Mouse (Mus musculus) heart, embryonic 15.5 days (tissue): ENCODE data around the gene Igfbpl1. TPM values are rescaled to one million over a fixed set of nuclear protein-coding genes. Genes with fewer than 3 reads are reported as not detected.

Experiments used
- ATAC-seq: fragments of 200-750 bp; cut with Nextera tagmentation; replicated peaks from 2 replicates; pipeline ENCODE4 v1.8.0; 2017; ENCODE audit warnings: low read depth, moderate TSS enrichment; ENCODE audit not compliant: insufficient number of reproducible peaks, insufficient read depth, low FRiP score
- H3K27ac ChIP-seq: fragments of 300-500 bp; sonication (generic); 2 replicates; pipeline ENCODE4 v1.5.1; 2015; ENCODE audit warnings: mild to moderate bottlenecking, inconsistent platforms
- H3K27me3 ChIP-seq: fragments of 300-500 bp; sonication (generic); 2 replicates; pipeline ENCODE4 v1.6.1; 2015; ENCODE audit warnings: inconsistent platforms
- H3K36me3 ChIP-seq: fragments of 300-500 bp; sonication (generic); 2 replicates; pipeline ENCODE4 v1.6.1; 2015; ENCODE audit warnings: mild to moderate bottlenecking, inconsistent platforms
- H3K4me1 ChIP-seq: fragments of 300-500 bp; sonication (generic); replicated peaks from 2 replicates; pipeline ENCODE4 v1.6.1; 2015; ENCODE audit warnings: inconsistent platforms
- H3K4me2 ChIP-seq: fragments of 300-500 bp; sonication (generic); 2 replicates; pipeline ENCODE4 v1.6.1; 2015; ENCODE audit warnings: inconsistent platforms, mild to moderate bottlenecking, moderate library complexity
- H3K4me3 ChIP-seq: fragments of 300-500 bp; sonication (generic); 2 replicates; pipeline ENCODE4 v1.5.1; 2015; ENCODE audit warnings: mild to moderate bottlenecking, inconsistent platforms
- H3K9ac ChIP-seq: fragments of 300-500 bp; sonication (generic); 2 replicates; pipeline ENCODE4 v1.6.1; 2015; ENCODE audit warnings: mild to moderate bottlenecking, inconsistent platforms
- H3K9me3 ChIP-seq: fragments of 300-500 bp; sonication (generic); replicated peaks from 2 replicates; pipeline ENCODE4 v1.6.1; 2016; ENCODE audit warnings: inconsistent platforms
- WGBS: fragments of 180-500 bp; shearing (Covaris S2); methylation state at CpG from one replicate; pipeline ENCODE4 v1.1.7; 2015; ENCODE audit warnings: mixed read lengths; 5-methylcytosine and 5-hydroxymethylcytosine counted together
- polyA plus RNA-seq: library from polyadenylated mRNA; unstranded; fragments of >200 nt; fragmentation: Nextera tagmentation; extraction: Ambion mirVana; gene quantifications from 2 replicates; pipeline ENCODE4 v1.2.1, GENCODE M21; 2015

Gene Igfbpl1
- polyA plus RNA-seq, 1 experiment from 2014 or later, result 2.0 TPM

DNA sequence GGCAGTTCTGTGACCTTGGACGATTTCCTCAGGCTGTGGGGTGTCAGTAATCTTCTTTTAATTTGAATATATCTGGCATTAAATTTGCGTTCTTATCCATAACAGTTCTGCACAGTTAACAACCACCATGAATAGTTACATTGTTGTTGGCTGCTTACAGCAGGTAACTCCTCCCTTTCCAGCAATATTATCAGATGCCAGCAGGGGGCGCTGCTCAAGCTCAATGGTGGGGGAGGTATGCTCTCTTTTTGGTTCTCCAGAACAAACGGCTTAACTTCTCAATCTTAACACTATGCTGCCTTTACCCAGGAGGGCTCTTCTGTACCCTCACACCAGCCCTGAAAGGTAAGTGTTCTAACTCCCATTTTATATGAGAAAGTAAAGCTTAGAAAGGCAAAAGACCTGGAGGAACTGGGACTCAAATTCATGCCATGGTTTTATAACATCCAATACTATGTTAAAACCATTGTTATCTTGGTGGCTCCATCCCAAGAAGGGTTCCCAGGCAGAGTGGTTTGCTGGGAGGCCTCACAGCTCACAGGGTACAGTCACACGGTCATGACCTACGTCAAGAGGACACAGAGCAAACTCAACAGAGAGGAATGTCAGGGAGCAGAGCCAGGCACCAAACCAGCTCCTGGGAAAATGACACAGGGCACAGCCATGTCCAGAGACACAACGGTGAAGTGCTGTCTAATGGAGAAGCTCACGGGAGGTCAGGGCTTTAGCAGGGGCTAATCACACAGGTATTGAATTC, 6.5 kb downstream of the Igfbpl1 start:
- WGBS, result 17% methylated on average over 8 of the region's 8 CpGs
- Histone ChIP-seq H3K27me3 (peaks cover 24% of the 10 kb centered on the region), H3K4me2 (peak overlapping the region; percentile 58), H3K4me3 (peak overlapping the region; percentile 24; the same call in 1 of the 2 replicates), H3K9me3 (no peaks in the 10 kb centered on the region), H3K27ac (peak overlapping the region; percentile 91), H3K4me1 (peaks cover 55% of the 10 kb centered on the region), H3K9ac (no peak overlapping the region; the same call in 1 of the 2 replicates), H3K36me3 (no peaks in the 10 kb centered on the region)
- peak; percentile 74 for ATAC-seq

DNA sequence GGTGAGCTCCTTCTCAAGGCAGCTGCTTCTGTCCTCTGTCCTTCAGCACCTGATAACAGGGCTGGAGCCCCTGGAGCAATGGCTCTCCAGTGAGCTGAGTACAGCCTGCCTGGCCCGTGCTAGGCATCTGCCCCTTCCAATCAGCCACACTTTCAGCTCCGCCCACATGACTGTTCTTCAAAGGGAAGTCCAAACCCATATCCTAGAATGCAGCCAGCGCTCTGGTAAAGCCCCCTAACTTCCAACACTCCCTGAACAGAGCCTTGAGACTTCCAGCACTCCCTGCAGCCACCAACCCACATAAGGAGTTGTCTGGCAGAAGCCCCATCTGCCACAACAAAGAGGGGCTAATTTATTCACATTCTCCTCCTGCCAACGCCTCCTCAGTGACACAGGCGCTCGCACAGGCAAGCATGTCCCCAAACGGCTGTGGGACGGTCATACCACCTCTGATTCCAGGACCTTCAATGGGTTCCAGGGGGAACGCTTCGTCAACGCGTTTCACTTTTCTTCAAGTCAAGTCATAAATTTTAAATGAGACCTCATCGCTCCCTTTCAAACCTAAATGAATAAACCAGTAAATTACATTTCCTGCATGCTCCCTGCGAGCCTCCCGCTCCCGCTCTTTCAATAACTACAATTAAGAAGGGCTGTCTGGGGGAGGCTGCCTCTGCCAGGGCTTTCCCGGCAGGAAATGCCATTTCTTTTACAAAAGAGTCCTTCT, 7.4 kb downstream of the Igfbpl1 start:
- peak overlapping the region; percentile 58 for H3K4me2 ChIP-seq
- peak overlapping the region; percentile 3; the same call in 1 of the 2 replicates for H3K9ac ChIP-seq
- H3K4me1 ChIP-seq, result peaks cover 53% of the 10 kb centered on the region
- H3K27me3 ChIP-seq, result peaks cover 15% of the 10 kb centered on the region
- ATAC-seq, result peak; percentile 90
- peak overlapping the region; percentile 24 for H3K4me3 ChIP-seq
- peak overlapping the region; percentile 91 for H3K27ac ChIP-seq
- WGBS, result 1% methylated on average over 17 of the region's 17 CpGs
- H3K36me3 ChIP-seq, result no peaks in the 10 kb centered on the region
- no peaks in the 10 kb centered on the region for H3K9me3 ChIP-seq

DNA sequence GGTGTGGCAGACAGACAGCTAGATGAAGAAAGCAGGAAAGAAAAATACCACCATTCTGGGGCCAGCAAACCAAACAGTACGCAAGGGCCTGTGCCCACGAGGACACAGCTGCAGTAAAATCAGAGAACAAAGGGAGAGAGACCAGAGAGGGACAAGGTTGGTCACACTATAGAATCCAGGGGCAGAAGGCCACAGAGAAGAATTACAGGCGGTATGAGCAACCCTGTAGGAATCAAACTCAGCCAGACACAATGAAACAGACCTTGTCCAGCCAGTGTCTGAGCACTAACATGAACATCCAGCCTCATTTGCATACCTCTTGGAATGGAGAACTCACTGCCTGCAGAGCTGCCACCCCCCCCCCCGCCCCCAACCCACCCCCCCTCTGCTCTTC, 7.9 kb downstream of the Igfbpl1 start:
- Histone ChIP-seq H3K9me3 (no peaks in the 10 kb centered on the region), H3K4me1 (peaks cover 47% of the 10 kb centered on the region), H3K4me3 (no peak overlapping the region; the same call in 1 of the 2 replicates), H3K27me3 (peaks cover 9% of the 10 kb centered on the region), H3K27ac (peak overlapping the region; percentile 91), H3K4me2 (peak overlapping the region; percentile 58), H3K36me3 (no peaks in the 10 kb centered on the region), H3K9ac (peak overlapping the region; percentile 43)
- ATAC-seq, result no peak
- WGBS, result 22% methylated on average over 3 of the region's 4 CpGs

DNA sequence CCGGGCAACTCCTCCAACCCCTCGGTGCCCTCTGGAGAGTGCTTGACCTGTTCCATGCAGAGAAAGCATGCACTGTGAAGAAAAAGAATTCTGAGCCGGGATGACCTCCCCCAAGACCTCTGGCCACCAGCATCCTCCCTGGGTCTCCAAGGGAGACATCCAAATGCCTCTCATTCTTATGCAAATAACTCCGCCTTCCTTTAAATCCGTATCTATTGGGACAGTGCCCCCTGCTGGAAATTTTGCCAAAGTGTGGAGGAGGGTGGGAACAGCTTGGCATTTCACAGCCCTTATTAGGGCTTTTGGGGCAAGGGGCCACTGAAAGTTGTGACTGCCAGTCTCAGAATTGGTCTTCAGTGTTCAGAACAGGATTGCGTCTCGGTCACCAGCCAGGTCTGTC, 11.2 kb downstream of the Igfbpl1 start:
- no peak overlapping the region for H3K27ac ChIP-seq

DNA sequence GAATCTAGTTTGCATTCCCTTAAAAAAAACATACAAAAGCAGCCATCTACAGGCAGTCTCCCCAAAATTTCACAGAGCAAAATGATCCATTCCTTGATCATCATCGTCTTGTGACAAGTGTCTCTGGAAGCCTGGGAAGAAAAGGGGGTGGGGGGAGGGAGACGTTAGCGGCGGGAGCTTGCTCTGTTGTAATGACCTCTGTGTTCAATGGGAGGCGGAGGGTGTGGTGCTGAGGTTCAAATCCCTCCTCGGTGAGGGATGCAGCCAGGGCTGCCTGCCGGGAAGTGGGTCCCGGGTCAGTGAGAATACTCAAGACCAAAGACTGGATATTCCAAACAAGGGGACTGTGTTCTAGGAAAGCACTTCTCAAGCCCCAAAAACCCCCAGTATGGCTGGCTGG, 15.5 kb downstream of the Igfbpl1 start:
- 40% methylated on average over 8 of the region's 8 CpGs for WGBS
- Histone ChIP-seq H3K9me3 (no peaks in the 10 kb centered on the region), H3K4me3 (no peak overlapping the region), H3K4me1 (peaks cover 6% of the 10 kb centered on the region), H3K27me3 (no peaks in the 10 kb centered on the region; the same call in 1 of the 2 replicates), H3K9ac (no peak overlapping the region), H3K27ac (no peak overlapping the region), H3K36me3 (no peaks in the 10 kb centered on the region), H3K4me2 (no peak overlapping the region)
- ATAC-seq, result no peak

More for the DNA sequence above, 11.2 kb downstream of the Igfbpl1 start:
- H3K9ac ChIP-seq, result no peak overlapping the region
- H3K9me3 ChIP-seq, result no peaks in the 10 kb centered on the region
- no peaks in the 10 kb centered on the region for H3K36me3 ChIP-seq
- ATAC-seq, result no peak
- H3K4me1 ChIP-seq, result peaks cover 26% of the 10 kb centered on the region
- WGBS, result 44% methylated on average over 7 of the region's 7 CpGs
- H3K27me3 ChIP-seq, result no peaks in the 10 kb centered on the region; the same call in 1 of the 2 replicates
- no peak overlapping the region for H3K4me3 ChIP-seq
- H3K4me2 ChIP-seq, result no peak overlapping the region

DNA sequence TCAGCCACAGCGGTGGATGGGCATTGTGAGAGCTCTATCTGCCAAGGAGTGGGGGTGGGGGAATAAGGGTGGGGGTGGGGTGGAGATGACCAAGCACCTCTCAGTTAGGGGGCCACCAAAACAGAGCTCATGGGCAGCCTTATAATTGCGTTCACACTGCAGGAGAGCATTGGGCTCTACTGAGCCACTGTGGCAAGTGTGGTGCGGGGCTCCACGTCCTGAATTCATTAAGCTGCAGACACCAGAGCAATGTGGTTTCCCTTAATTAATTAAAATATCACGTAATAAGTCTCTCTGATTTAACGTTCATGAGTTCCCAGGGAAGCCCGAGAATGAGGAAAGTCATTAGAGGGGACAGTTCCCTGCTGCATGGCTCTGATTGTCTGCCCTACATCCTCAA, 18.7 kb downstream of the Igfbpl1 start:
- WGBS, result 54% methylated on average over 7 of the region's 7 CpGs

DNA sequence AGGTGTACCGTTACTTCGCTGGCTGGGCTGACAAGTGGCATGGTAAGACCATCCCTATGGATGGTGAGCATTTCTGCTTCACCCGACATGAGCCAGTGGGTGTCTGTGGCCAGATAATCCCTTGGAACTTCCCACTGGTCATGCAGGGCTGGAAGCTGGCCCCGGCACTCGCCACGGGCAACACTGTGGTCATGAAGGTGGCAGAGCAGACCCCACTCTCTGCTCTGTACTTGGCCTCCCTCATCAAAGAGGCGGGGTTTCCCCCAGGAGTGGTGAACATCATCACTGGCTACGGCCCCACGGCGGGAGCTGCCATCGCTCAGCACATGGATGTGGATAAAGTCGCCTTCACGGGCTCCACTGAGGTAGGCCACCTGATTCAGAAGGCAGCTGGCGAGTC, 23.8 kb downstream of the Igfbpl1 start:
- ATAC-seq, result no peak
- Histone ChIP-seq H3K27ac (no peak overlapping the region), H3K9me3 (no peaks in the 10 kb centered on the region), H3K4me2 (no peak overlapping the region), H3K36me3 (peaks cover 21% of the 10 kb centered on the region; the same call in 1 of the 2 replicates), H3K4me3 (no peak overlapping the region), H3K27me3 (no peaks in the 10 kb centered on the region), H3K4me1 (peaks cover 11% of the 10 kb centered on the region), H3K9ac (no peak overlapping the region)
- WGBS, result 95% methylated on average over 14 of the region's 14 CpGs

More for the DNA sequence above, 18.7 kb downstream of the Igfbpl1 start:
- Histone ChIP-seq H3K9ac (no peak overlapping the region), H3K9me3 (no peaks in the 10 kb centered on the region), H3K4me3 (no peak overlapping the region), H3K27ac (no peak overlapping the region), H3K36me3 (peaks cover 14% of the 10 kb centered on the region; the same call in 1 of the 2 replicates), H3K4me1 (no peaks in the 10 kb centered on the region), H3K4me2 (no peak overlapping the region), H3K27me3 (no peaks in the 10 kb centered on the region; the same call in 1 of the 2 replicates)
- ATAC-seq, result no peak

DNA sequence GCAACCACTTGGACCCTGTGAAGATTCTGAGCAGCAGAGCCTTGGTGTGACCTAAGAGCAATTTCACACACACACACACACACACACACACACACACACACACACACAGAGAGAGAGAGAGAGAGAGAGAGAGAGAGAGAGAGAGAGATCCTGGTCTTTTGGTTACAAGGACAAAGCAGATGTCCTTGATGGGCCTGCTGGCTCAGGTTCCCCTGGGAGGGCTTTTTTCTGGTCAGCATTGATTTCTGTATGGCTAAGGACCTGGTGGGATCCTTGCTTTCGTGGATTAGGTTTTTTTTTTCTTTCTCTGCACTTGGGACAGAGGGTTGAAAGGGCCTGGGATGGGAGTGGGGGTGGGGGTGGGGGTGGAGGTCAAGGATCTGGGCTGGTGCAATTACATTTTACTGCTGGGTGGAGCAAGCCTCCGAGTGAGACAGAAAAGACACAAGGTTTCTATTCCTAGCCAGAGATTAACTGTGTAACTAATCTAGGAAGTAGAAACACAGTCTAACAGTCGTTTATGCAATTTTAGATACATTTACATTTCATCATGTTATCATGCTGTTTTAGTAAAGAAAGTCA, 26.7 kb downstream of the Igfbpl1 start:
- Histone ChIP-seq H3K27me3 (no peaks in the 10 kb centered on the region), H3K4me2 (peak overlapping the region; percentile 74), H3K4me1 (peaks cover 33% of the 10 kb centered on the region), H3K9me3 (no peaks in the 10 kb centered on the region), H3K36me3 (peaks cover 21% of the 10 kb centered on the region; the same call in 1 of the 2 replicates), H3K9ac (0 out of 2 replicates have a peak overlapping the region, but pooled peaks have one; percentile 2), H3K4me3 (peak overlapping the region; percentile 60), H3K27ac (peak overlapping the region; percentile 80)
- no peak for ATAC-seq
- 29% methylated on average over 3 of the region's 3 CpGs for WGBS

DNA sequence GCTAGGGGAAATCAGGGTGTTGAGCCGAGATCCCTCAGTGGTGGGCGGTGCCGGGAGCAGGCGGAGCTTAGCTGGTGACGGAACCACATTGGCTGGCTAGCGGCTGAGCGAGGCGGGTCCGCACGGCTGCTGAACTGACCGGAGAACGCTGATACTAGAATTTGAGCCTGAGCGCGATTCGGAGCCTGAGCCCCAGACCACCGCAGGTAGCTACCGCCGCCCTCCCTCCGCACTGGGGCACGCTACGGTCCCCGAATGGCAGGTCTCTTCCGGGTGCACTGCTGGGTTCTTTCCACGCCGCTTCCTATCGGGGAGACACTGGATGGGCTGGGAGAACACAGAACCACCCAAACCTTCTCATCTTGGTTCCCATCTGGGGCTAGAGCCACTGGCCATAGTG, 27.8 kb downstream of the Igfbpl1 start, which contains the start of gene Aldh1b1:
Aldh1b1 (plus strand) TSS at position 59 of the 400 bp plus-strand sequence.
- H3K9me3 ChIP-seq, result no peaks in the 10 kb centered on the region
- peak within 1 kb of the TSS; percentile 74 for H3K4me2 ChIP-seq
- H3K4me3 ChIP-seq, result peak within 1 kb of the TSS; percentile 60
- peak within 1 kb of the TSS; percentile 80 for H3K27ac ChIP-seq
- H3K27me3 ChIP-seq, result no peaks in the 10 kb centered on the region
- ATAC-seq, result peak; percentile 78
- peaks cover 34% of the 10 kb centered on the region for H3K4me1 ChIP-seq
- H3K9ac ChIP-seq, result peak within 1 kb of the TSS; percentile 63
- under 1% methylated on average over 26 of the region's 26 CpGs for WGBS
- peaks cover 16% of the 10 kb centered on the region; the same call in 1 of the 2 replicates for H3K36me3 ChIP-seq

DNA sequence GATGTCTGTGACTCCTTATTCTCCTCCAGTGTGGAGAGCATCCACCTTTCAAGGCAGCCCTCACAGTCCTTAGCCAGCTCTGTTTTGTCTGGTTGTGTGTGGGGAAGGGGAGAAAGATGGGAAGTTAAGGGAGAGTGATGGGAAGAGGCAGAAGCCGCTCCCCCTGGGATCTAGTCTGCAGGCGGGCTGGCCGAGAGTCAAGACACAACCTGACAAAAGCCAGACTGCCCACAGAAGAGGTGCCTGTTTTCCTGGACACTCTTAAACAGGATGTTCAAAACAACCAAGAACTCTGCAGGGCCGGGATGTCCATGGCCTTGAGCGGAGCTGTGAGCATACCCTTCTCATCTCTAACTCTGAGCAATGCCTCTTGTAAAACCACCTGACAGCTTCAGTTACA, 30.0 kb downstream of the Igfbpl1 start:
- 25% methylated on average over 5 of the region's 5 CpGs for WGBS
- H3K27ac ChIP-seq, result peak overlapping the region; percentile 11

More for the DNA sequence above, 30.0 kb downstream of the Igfbpl1 start:
- Histone ChIP-seq H3K4me2 (no peak overlapping the region), H3K4me3 (no peak overlapping the region), H3K4me1 (peaks cover 34% of the 10 kb centered on the region), H3K27me3 (no peaks in the 10 kb centered on the region), H3K36me3 (no peaks in the 10 kb centered on the region), H3K9me3 (no peaks in the 10 kb centered on the region), H3K9ac (no peak overlapping the region)
- no peak for ATAC-seq
